Mouse (Mus musculus) cerebellum, postnatal 25 days (tissue): Measurements from ENCODE around the gene Gm13275.
A peak's percentile ranks its signal among the peaks of the same experiment; 100 is the strongest.
"Not testable (repeated sequence)": the region's sequence is repeated elsewhere in the genome, so short reads cannot be mapped to it uniquely, and the experiment has no call there.

ENCODE experiments used
- DNase-seq, 2 experiments: peaks; one replicate each; pipeline ENCODE4 v3.0.0; 2021; ENCODE audit warnings: mixed read lengths in 2 of 2

Gm13275 gene

GRCm38 (mm10) chr4:88793936-88794675 is at the start of gene Gm13275:
Gene Gm13275, plus strand, starts transcription at chr4:88794487.
- peak; percentile 56 to 76 for DNase-seq

GRCm38 (mm10) chr4:88749926-88750325 is 44.4 kb upstream of the Gm13275 start:
- no peak for DNase-seq

DNA sequence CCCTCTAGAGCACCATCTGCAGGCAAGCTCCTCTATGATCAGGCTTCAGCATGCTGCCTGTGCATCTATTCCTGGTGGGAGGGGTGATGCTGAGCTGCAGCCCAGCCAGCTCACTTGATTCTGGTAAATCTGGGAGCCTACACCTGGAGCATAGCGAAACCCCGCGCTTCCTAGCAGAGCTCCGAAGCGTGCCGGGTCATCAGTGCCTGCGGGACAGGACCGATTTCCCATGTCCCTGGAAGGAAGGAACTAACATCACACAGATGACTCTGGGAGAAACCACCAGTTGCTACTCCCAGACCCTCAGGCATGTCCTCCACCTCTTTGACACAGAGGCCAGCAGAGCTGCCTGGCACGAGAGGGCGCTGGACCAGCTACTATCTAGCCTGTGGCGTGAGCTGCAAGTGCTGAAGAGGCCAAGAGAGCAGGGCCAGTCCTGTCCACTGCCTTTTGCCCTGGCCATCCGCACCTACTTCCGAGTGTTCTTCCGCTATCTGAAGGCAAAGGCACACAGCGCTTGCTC is 39.4 kb upstream of the Gm13275 start, which contains the start of gene Gm13271:
Gm13271 (plus strand) TSS at position 51 of the 523 bp plus-strand sequence.
- DNase-seq = peak; percentile 67 to 75

GRCm38 (mm10) chr4:88756581-88757513 is 37.4 kb upstream of the Gm13275 start:
- peak in 1 of 2 experiments; percentile 20 for DNase-seq

GRCm38 (mm10) chr4:88757628-88758031 is 36.7 kb upstream of the Gm13275 start:
- DNase-seq = peak; percentile 90 to 93

DNA sequence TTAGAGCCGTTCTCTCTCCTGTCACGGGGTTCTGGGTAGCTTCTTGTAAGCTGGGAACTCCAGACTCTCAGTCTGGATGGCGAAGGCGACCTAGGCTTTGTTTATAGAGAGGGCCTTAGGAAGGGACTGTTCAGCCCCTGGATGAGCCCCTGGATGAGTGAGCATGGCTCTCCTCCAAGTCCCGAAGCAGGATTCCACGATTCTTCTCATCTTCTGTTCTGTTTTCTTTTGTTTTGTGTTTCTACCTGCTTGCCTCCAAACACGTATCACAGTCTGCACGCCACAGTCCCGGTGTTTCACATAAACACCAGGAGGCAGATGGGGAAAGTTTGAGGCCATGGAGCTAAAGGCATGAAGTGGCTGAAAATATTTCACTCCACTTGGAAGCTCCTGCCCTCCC is 35.5 kb upstream of the Gm13275 start:
- not testable (repeated sequence) for DNase-seq

GRCm38 (mm10) chr4:88759610-88760268 is 34.5 kb upstream of the Gm13275 start, which contains the start of gene Gm13283:
Gene Gm13283, plus strand, starts transcription at chr4:88760119.
- peak; percentile 37 to 39 for DNase-seq

- peak; percentile 71 to 79 for DNase-seq
These were observed 33.9 kb upstream of the Gm13275 start for GRCm38 (mm10) chr4:88760431-88760830.

DNA sequence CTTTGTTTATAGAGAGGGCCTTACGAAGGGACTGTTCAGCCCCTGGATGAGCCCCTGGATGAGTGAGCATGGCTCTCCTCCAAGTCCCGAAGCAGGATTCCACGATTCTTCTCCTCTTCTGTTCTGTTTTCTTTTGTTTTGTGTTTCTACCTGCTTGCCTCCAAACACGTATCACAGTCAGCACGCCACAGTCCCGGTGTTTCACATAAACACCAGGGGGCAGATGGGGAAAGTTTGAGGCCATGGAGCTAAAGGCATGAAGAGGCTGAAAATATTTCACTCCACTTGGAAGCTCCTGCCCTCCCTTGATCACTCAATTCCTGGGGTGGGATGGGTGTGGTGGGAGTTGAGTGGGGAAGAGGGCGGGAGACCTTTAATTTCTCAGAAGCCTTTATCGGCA is 32.5 kb upstream of the Gm13275 start:
- DNase-seq = peak; percentile 61 to 65

DNA sequence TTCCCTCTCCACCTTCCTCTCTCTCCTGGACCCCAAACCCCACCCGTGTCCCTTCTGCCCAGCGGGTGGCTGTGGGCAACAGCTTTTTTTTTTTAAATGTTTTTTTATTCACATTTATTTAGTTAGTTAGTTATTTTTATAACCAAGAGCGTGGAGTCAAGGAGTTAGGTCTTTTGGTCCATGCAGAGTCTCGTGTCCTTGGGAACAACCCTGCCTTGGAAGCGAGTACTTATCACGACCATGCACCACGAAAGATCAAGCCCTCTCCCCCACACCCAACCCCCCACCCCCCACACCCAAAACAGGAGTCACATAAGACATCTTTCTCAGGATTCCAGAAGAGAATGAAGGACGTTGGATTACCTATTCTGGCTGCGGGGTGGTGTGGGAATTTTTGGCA is 31.9 kb upstream of the Gm13275 start:
- peak in 1 of 2 experiments; percentile 33 for DNase-seq

GRCm38 (mm10) chr4:88763384-88764018 is 30.8 kb upstream of the Gm13275 start:
- DNase-seq = peak; percentile 47 to 55

GRCm38 (mm10) chr4:88773534-88773933 is 20.8 kb upstream of the Gm13275 start, which contains the start of gene Gm13290:
Gene Gm13290, plus strand, starts transcription at chr4:88773834.
- not testable (repeated sequence) for DNase-seq

DNA sequence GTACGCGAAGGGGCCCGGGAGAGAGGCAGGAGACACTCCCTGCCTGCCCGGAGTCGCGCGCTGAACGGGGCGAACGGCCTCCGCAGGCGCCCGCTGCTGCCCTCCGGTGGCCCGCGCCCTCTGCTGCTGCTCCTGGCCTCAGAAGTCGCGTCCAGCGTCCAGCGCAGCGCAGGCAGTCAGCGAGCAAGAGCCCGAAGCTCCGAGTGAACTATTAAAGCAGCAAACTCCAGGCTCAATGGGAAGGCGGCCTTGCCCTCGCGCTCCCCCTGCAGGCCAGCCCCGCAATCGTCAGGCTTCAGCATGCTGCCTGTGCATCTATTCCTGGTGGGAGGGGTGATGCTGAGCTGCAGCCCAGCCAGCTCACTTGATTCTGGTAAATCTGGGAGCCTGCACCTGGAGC is 17.7 kb upstream of the Gm13275 start, which contains the start of gene Gm13289:
Gm13289 (plus strand) TSS at position 301 of the 400 bp plus-strand sequence.
- DNase-seq = not testable (repeated sequence)

GRCm38 (mm10) chr4:88779550-88779949 is 14.7 kb upstream of the Gm13275 start, which contains the start of gene Gm13272:
Gene Gm13272, plus strand, starts transcription at chr4:88779850.
- not testable (repeated sequence) for DNase-seq

DNA sequence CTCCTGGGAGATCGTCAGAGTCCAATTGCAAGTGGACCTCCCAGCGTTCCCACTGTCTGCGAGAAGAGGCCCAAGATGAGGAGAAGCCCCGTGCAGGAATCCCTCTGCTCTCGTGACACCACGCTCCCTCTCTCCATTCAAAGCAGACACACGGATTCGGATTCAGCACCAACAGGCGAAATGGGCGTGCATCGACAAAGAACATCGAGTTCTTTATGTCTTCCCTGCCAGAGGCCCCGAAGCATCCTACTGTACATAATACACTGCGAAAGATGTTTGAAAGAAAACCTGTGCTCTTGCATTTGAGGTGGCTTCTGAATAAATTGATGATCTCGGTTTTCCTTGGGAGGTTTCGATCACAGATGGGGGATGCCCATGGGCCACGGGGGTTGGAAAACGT is 14.0 kb upstream of the Gm13275 start:
- DNase-seq = peak in 1 of 2 experiments; percentile 3

DNA sequence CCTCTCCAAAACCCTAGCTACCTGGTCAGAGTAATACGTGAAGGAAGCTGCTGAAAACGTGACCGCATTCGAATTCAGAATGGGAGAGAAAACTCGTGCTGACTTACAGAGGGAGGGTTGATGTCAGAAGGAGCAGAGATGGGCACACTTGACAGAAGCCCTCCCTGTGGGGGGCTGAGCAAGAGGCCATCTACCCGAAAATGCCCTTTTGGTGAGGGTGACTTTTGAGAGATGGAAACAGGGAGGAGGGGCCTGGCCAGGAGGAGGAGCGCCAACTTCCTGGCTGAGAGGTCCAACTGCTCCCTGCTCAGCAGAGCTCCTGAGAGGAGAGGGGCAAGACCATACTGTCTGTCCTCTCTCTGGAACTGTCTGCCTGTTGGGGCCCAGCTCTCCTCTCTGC is 12.5 kb upstream of the Gm13275 start, which contains the start of gene Ifnz:
Ifnz (plus strand) TSS at position 301 of the 400 bp plus-strand sequence.
- not testable (repeated sequence) for DNase-seq

- DNase-seq = not testable (repeated sequence)
These were observed 12.0 kb upstream of the Gm13275 start for GRCm38 (mm10) chr4:88782335-88782734.

- not testable (repeated sequence) for DNase-seq
These were observed 8.9 kb upstream of the Gm13275 start, which contains the start of gene Gm13276 for GRCm38 (mm10) chr4:88785409-88785808. Gene Gm13276, plus strand, starts transcription at chr4:88785709.

DNA sequence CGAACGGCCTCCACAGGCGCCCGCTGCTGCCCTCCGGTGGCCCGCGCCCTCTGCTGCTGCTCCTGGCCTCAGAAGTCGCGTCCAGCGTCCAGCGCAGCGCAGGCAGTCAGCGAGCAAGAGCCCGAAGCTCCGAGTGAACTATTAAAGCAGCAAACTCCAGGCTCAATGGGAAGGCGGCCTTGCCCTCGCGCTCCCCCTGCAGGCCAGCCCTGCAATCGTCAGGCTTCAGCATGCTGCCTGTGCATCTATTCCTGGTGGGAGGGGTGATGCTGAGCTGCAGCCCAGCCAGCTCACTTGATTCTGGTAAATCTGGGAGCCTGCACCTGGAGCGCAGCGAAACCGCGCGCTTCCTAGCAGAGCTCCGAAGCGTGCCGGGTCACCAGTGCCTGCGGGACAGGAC is 5.9 kb upstream of the Gm13275 start, which contains the start of gene Gm13277:
Gm13277 (plus strand) TSS at position 231 of the 400 bp plus-strand sequence.
- DNase-seq = peak; percentile 73 to 83

- not testable (repeated sequence) for DNase-seq
These were observed 3.0 kb upstream of the Gm13275 start, which contains the start of gene Gm13278 for GRCm38 (mm10) chr4:88791250-88791649. Gene Gm13278, plus strand, starts transcription at chr4:88791550.

DNA sequence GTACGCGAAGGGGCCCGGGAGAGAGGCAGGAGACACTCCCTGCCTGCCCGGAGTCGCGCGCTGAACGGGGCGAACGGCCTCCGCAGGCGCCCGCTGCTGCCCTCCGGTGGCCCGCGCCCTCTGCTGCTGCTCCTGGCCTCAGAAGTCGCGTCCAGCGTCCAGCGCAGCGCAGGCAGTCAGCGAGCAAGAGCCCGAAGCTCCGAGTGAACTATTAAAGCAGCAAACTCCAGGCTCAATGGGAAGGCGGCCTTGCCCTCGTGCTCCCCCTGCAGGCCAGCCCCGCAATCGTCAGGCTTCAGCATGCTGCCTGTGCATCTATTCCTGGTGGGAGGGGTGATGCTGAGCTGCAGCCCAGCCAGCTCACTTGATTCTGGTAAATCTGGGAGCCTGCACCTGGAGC is 2.8 kb downstream of the Gm13275 start, which contains the start of gene Gm13279:
Gm13279 (plus strand) TSS at position 301 of the 400 bp plus-strand sequence.
- not testable (repeated sequence) for DNase-seq
